In genomic region chr5:24969241-24969880, GRCm38 (mm10) we compare ENCODE assay signal across 11 mouse cellular contexts.
DNase-seq lines count a peak whose midpoint lies in the region; ATAC-seq lines count a peak whose summit lies in the region.
"Had no signal": no experiment of that assay in that cellular context is flagged by ENCODE, and none has a peak within 500 bp of the region (broad histone marks: within the 10 kb centered on the region; RNA-seq: fewer than 3 reads in every experiment).

No protein-coding gene starts in this region.

- H3K4me3 ChIP-seq in forebrain, embryonic 10.5 days, result no peak overlapping the region
- no peak overlapping the region for H3K4me3 ChIP-seq in forebrain, embryonic 11.5 days (ENCODE audit: low read depth, low read length)
- H3K4me3 ChIP-seq in midbrain, embryonic 14.5 days (replicated peaks; ENCODE audit: low read depth, low read length), result no peak overlapping the region
- H3K4me3 ChIP-seq: gastrocnemius, adult 2 months; hindbrain, embryonic 15.5 days had no signal

- 68% methylated on average over 11 of the region's 11 CpGs for WGBS in forebrain, embryonic 10.5 days
- WGBS in forebrain, embryonic 11.5 days, result 67% methylated on average over 11 of the region's 11 CpGs
- 57% methylated on average over 11 of the region's 11 CpGs for WGBS in midbrain, embryonic 14.5 days

- no peaks in the 10 kb centered on the region for H3K27me3 ChIP-seq in forebrain, embryonic 10.5 days (ENCODE audit: poor library complexity, severe bottlenecking)
- H3K27me3 ChIP-seq in forebrain, embryonic 11.5 days (ENCODE audit: control insufficient read depth, insufficient read depth, low read length), result no peaks in the 10 kb centered on the region
- no peaks in the 10 kb centered on the region for H3K27me3 ChIP-seq in midbrain, embryonic 14.5 days (ENCODE audit: control insufficient read depth, insufficient read depth, low read length)
- H3K27me3 ChIP-seq: hindbrain, embryonic 15.5 days had no signal

- DNase-seq in forebrain, embryonic 10.5 days (ENCODE audit: extremely low spot score, low spot score), result no peak
- no peak for DNase-seq in forebrain, embryonic 11.5 days (ENCODE audit: low spot score)
- DNase-seq in retina, adult 2 months (ENCODE audit: low read depth, low spot score), result peak; percentile 28
- no peak for DNase-seq in retina, embryonic 14.5 days (ENCODE audit: low spot score)
- DNase-seq in midbrain, embryonic 14.5 days, result no peak
- peak; percentile 77 for DNase-seq in yolk sac, embryonic 10.5 days (ENCODE audit: low spot score)
- DNase-seq in lung, postnatal 25 days (ENCODE audit: low spot score), result no peak
- DNase-seq in layer of hippocampus, adult 18-20 months (ENCODE audit: low spot score in 2 of 2), result no peak
- DNase-seq: cerebellum, adult 11 months; gastrocnemius, adult 2 months had no signal

- no peak overlapping the region for H3K4me2 ChIP-seq in forebrain, embryonic 11.5 days (ENCODE audit: low read depth, low read length, severe bottlenecking)
- H3K4me2 ChIP-seq in midbrain, embryonic 14.5 days (ENCODE audit: low read length), result no peak overlapping the region
- H3K4me2 ChIP-seq: hindbrain, embryonic 15.5 days had no signal

- H3K9ac ChIP-seq in forebrain, embryonic 11.5 days (ENCODE audit: low read length), result no peak overlapping the region
- no peak overlapping the region for H3K9ac ChIP-seq in midbrain, embryonic 14.5 days (replicated peaks; ENCODE audit: low read length)
- H3K9ac ChIP-seq: hindbrain, embryonic 15.5 days had no signal

- H3K4me1 ChIP-seq in forebrain, embryonic 10.5 days, result peaks cover 19% of the 10 kb centered on the region
- no peaks in the 10 kb centered on the region for H3K4me1 ChIP-seq in forebrain, embryonic 11.5 days (replicated peaks; ENCODE audit: control insufficient read depth, insufficient read depth, low read length)
- H3K4me1 ChIP-seq in midbrain, embryonic 14.5 days (ENCODE audit: control insufficient read depth, insufficient read depth, low read length), result peaks cover 7% of the 10 kb centered on the region; the same call in 1 of the 2 replicates
- H3K4me1 ChIP-seq: hindbrain, embryonic 15.5 days had no signal

- H3K27ac ChIP-seq in forebrain, embryonic 10.5 days, result 0 out of 2 replicates have a peak overlapping the region, but pooled peaks have one; percentile 15
- no peak overlapping the region for H3K27ac ChIP-seq in forebrain, embryonic 11.5 days (ENCODE audit: low read depth, low read length)
- 0 out of 2 replicates have a peak overlapping the region, but pooled peaks have one; percentile 9 for H3K27ac ChIP-seq in midbrain, embryonic 14.5 days (replicated peaks; ENCODE audit: low read depth, low read length)
- H3K27ac ChIP-seq: gastrocnemius, adult 2 months; hindbrain, embryonic 15.5 days had no signal

- ATAC-seq in forebrain, embryonic 11.5 days (replicated peaks; ENCODE audit: low FRiP score), result no peak
- no peak for ATAC-seq in midbrain, embryonic 14.5 days (ENCODE audit: low FRiP score, low TSS enrichment)

- no peaks in the 10 kb centered on the region for H3K9me3 ChIP-seq in forebrain, embryonic 10.5 days
- no peaks in the 10 kb centered on the region for H3K9me3 ChIP-seq in forebrain, embryonic 11.5 days (ENCODE audit: control insufficient read depth, low read length)
- H3K9me3 ChIP-seq in midbrain, embryonic 14.5 days (ENCODE audit: control insufficient read depth, low read length), result no peaks in the 10 kb centered on the region
- H3K9me3 ChIP-seq: hindbrain, embryonic 15.5 days had no signal

- no peaks in the 10 kb centered on the region for H3K36me3 ChIP-seq in forebrain, embryonic 10.5 days (replicated peaks)
- H3K36me3 ChIP-seq in forebrain, embryonic 11.5 days (ENCODE audit: control insufficient read depth, insufficient read depth, low read length), result no peaks in the 10 kb centered on the region
- H3K36me3 ChIP-seq in midbrain, embryonic 14.5 days (ENCODE audit: control insufficient read depth, insufficient read depth, low read length), result no peaks in the 10 kb centered on the region
- H3K36me3 ChIP-seq: hindbrain, embryonic 15.5 days had no signal

Comparison
In these comparisons a context has a peak if more than half of its experiments do, and no peak if none do; other contexts are left out.
1. DNase-seq: peak in retina, adult 2 months (single experiment) and yolk sac, embryonic 10.5 days (single experiment); none in forebrain, embryonic 10.5 days (single experiment), forebrain, embryonic 11.5 days (single experiment), retina, embryonic 14.5 days (single experiment), midbrain, embryonic 14.5 days (single experiment), lung, postnatal 25 days (single experiment) and layer of hippocampus, adult 18-20 months (0 of 2).